ENCODE assay signal across 14 mouse cellular contexts in genomic region chr9:78475873-78476272, GRCm38 (mm10). TPM values are rescaled to one million over a fixed set of nuclear protein-coding genes. Genes with fewer than 3 reads are reported as not detected.
DNase-seq lines count a peak whose midpoint lies in the region; ATAC-seq lines count a peak whose summit lies in the region.
"Had no signal": no experiment of that assay in that cellular context is flagged by ENCODE, and none has a peak within 500 bp of the region (broad histone marks: within the 10 kb centered on the region; RNA-seq: fewer than 3 reads in every experiment).

No protein-coding gene starts in this region.

- H3K4me3 ChIP-seq in hindbrain, embryonic 11.5 days (ENCODE audit: low read depth, low read length) = no peak overlapping the region
- H3K4me3 ChIP-seq in hindbrain, embryonic 13.5 days = no peak overlapping the region
- H3K4me3 ChIP-seq: gastrocnemius, adult 2 months; heart, embryonic 10.5 days; hindbrain, embryonic 10.5 days; left cerebral cortex, adult 2 months; liver, embryonic 13.5 days had no signal

- no peaks in the 10 kb centered on the region for H3K4me1 ChIP-seq in hindbrain, embryonic 11.5 days (replicated peaks; ENCODE audit: control insufficient read depth, insufficient read depth, low read length)
- peaks cover 31% of the 10 kb centered on the region for H3K4me1 ChIP-seq in hindbrain, embryonic 13.5 days (replicated peaks)

- H3K27ac ChIP-seq in hindbrain, embryonic 11.5 days (ENCODE audit: low read depth, low read length) = no peak overlapping the region
- no peak overlapping the region for H3K27ac ChIP-seq in hindbrain, embryonic 13.5 days
- H3K27ac ChIP-seq: gastrocnemius, adult 2 months; heart, embryonic 10.5 days; hindbrain, embryonic 10.5 days; left cerebral cortex, adult 2 months had no signal

- H3K36me3 ChIP-seq in hindbrain, embryonic 11.5 days (ENCODE audit: control insufficient read depth, insufficient read depth, low read length) = peaks cover 4% of the 10 kb centered on the region
- peaks cover 74% of the 10 kb centered on the region for H3K36me3 ChIP-seq in hindbrain, embryonic 13.5 days

- no peak overlapping the region for H3K9ac ChIP-seq in hindbrain, embryonic 11.5 days (ENCODE audit: low read depth, low read length)
- no peak overlapping the region for H3K9ac ChIP-seq in hindbrain, embryonic 13.5 days
- H3K9ac ChIP-seq: liver, embryonic 13.5 days had no signal

- no peaks in the 10 kb centered on the region for H3K9me3 ChIP-seq in hindbrain, embryonic 11.5 days (ENCODE audit: control insufficient read depth, low read length)
- H3K9me3 ChIP-seq in hindbrain, embryonic 13.5 days = no peaks in the 10 kb centered on the region
- H3K9me3 ChIP-seq: heart, embryonic 10.5 days; hindbrain, embryonic 10.5 days; liver, embryonic 13.5 days had no signal

- no peak overlapping the region for H3K4me2 ChIP-seq in hindbrain, embryonic 11.5 days (replicated peaks; ENCODE audit: low read depth, low read length)
- H3K4me2 ChIP-seq in hindbrain, embryonic 13.5 days = no peak overlapping the region
- H3K4me2 ChIP-seq: liver, embryonic 13.5 days had no signal

- H3K27me3 ChIP-seq in hindbrain, embryonic 11.5 days (ENCODE audit: control insufficient read depth, insufficient read depth, low read length) = no peaks in the 10 kb centered on the region
- H3K27me3 ChIP-seq in hindbrain, embryonic 13.5 days = no peaks in the 10 kb centered on the region
- H3K27me3 ChIP-seq: liver, embryonic 13.5 days had no signal

- no peak for ATAC-seq in hindbrain, embryonic 11.5 days (ENCODE audit: low FRiP score)
- ATAC-seq in hindbrain, embryonic 13.5 days (ENCODE audit: low FRiP score) = no peak

- peak; percentile 41 for DNase-seq in hindbrain, embryonic 11.5 days (ENCODE audit: low spot score)
- peak; percentile 50 for DNase-seq in retina, postnatal 1 day
- no peak for DNase-seq in retina, embryonic 14.5 days (ENCODE audit: low spot score)
- DNase-seq in embryo, embryonic 10.5 days (ENCODE audit: low spot score) = peak; percentile 37
- no peak for DNase-seq in frontal cortex, postnatal 10 days (ENCODE audit: low spot score in 2 of 2)
- no peak for DNase-seq in right cerebral cortex, adult 18-20 months
- DNase-seq: cerebellum, postnatal 25 days; gastrocnemius, adult 2 months had no signal

- WGBS in hindbrain, embryonic 11.5 days = 87% methylated on average over 4 of the region's 4 CpGs
- WGBS in hindbrain, embryonic 13.5 days = 87% methylated on average over 4 of the region's 4 CpGs

RNA-seq across cellular contexts. Expression of gene Eef1a1, which starts 13.1 kb away (rescaled TPM):
- 4,691 and 4,742 TPM in 2 replicates for polyA plus RNA-seq in hindbrain, embryonic 11.5 days (2014; fragmentation: Nextera tagmentation; extraction: Ambion mirVana)
- polyA plus RNA-seq in hindbrain, embryonic 13.5 days (2015; fragmentation: Nextera tagmentation; extraction: Ambion mirVana) = 3,538 and 3,562 TPM in 2 replicates

RNA-seq across cellular contexts. Expression of gene Gm17324, which starts 27.3 kb away (rescaled TPM):
- 0.28 and 0.48 TPM in 2 replicates for polyA plus RNA-seq in hindbrain, embryonic 11.5 days (2014; fragmentation: Nextera tagmentation; extraction: Ambion mirVana)
- 0.99 and 1.3 TPM in 2 replicates for polyA plus RNA-seq in hindbrain, embryonic 13.5 days (2015; fragmentation: Nextera tagmentation; extraction: Ambion mirVana)
- polyA plus RNA-seq: large intestine, adult 2 months had no signal

RNA-seq across cellular contexts. Expression of gene Mto1, which starts 27.9 kb away (rescaled TPM):
- polyA plus RNA-seq in hindbrain, embryonic 11.5 days (2014; fragmentation: Nextera tagmentation; extraction: Ambion mirVana) = 26.1 and 26.7 TPM in 2 replicates
- 27.3 and 28.8 TPM in 2 replicates for polyA plus RNA-seq in hindbrain, embryonic 13.5 days (2015; fragmentation: Nextera tagmentation; extraction: Ambion mirVana)

RNA-seq across cellular contexts. Expression of gene Cgas, which starts 32.8 kb away (rescaled TPM):
- 0.35 and 0.79 TPM in 2 replicates for polyA plus RNA-seq in hindbrain, embryonic 11.5 days (2014; fragmentation: Nextera tagmentation; extraction: Ambion mirVana)
- 0.71 and 0.74 TPM in 2 replicates for polyA plus RNA-seq in hindbrain, embryonic 13.5 days (2015; fragmentation: Nextera tagmentation; extraction: Ambion mirVana)

Comparison
In these comparisons a context has a peak if more than half of its experiments do, and no peak if none do; other contexts are left out.
1. DNase-seq: peak in hindbrain, embryonic 11.5 days (single experiment), retina, postnatal 1 day (single experiment) and embryo, embryonic 10.5 days (single experiment); none in retina, embryonic 14.5 days (single experiment), frontal cortex, postnatal 10 days (0 of 2) and right cerebral cortex, adult 18-20 months (single experiment).